31 mouse cellular contexts compared by ENCODE assay signal in the genomic region with DNA sequence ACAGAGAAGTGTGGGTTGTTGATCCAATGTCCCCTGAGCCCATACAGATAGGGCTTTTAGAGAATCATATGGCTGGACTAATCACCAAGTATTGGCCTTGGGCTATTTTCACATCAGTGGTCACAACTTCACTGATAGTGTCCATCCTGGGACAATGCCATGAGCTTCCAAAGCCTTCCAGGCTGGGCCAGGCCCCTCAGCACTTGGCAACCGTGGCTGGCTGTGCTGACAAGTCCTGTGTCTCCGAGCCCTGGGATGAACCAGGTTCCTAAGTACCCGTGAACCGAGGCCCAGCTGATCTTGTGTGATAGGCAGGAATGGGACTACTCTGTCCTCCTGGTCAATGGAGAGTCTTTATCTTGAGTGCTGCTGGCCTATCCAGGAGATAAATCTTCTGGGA. TPM values are rescaled to one million over a fixed set of nuclear protein-coding genes. Genes with fewer than 3 reads are reported as not detected.
DNase-seq lines count a peak whose midpoint lies in the region; ATAC-seq and TF ChIP-seq lines count a peak whose summit lies in the region.
"Had no signal": no experiment of that assay in that cellular context is flagged by ENCODE, and none has a peak within 500 bp of the region (broad histone marks: within the 10 kb centered on the region; RNA-seq: fewer than 3 reads in every experiment).

No protein-coding gene starts in this region.

- no peaks in the 10 kb centered on the region for H3K27me3 ChIP-seq in heart, embryonic 11.5 days (ENCODE audit: control insufficient read depth, insufficient read depth, low read length)
- no peaks in the 10 kb centered on the region for H3K27me3 ChIP-seq in heart, embryonic 14.5 days (ENCODE audit: control insufficient read depth, insufficient read depth, low read length)
- H3K27me3 ChIP-seq in heart, adult 2 months (ENCODE audit: control insufficient read depth, insufficient read depth, low read length) = no peaks in the 10 kb centered on the region
- no peaks in the 10 kb centered on the region for H3K27me3 ChIP-seq in heart, postnatal 0 days (ENCODE audit: control insufficient read depth, insufficient read depth, low read length)
- H3K27me3 ChIP-seq: embryonic facial prominence, embryonic 13.5 days; intestine, embryonic 15.5 days; kidney, embryonic 15.5 days had no signal

- H3K4me1 ChIP-seq in heart, embryonic 11.5 days (ENCODE audit: control insufficient read depth, insufficient read depth, low read length) = peaks cover 33% of the 10 kb centered on the region
- H3K4me1 ChIP-seq in heart, embryonic 14.5 days (ENCODE audit: control insufficient read depth in 2 of 2, insufficient read depth in 2 of 2, low read length in 2 of 2) = peaks cover 52 to 60% of the 10 kb centered on the region in 2 experiments
- H3K4me1 ChIP-seq in heart, adult 2 months (ENCODE audit: control insufficient read depth, insufficient read depth, low read length) = no peaks in the 10 kb centered on the region
- H3K4me1 ChIP-seq in heart, postnatal 0 days (ENCODE audit: control insufficient read depth, insufficient read depth) = peaks cover 27% of the 10 kb centered on the region

- H3K4me3 ChIP-seq in heart, embryonic 11.5 days (ENCODE audit: low read depth, low read length) = no peak overlapping the region
- H3K4me3 ChIP-seq in heart, embryonic 14.5 days (ENCODE audit: control insufficient read depth in 1 of 2, insufficient read depth in 1 of 2, low read depth in 1 of 2, low read length in 2 of 2) = no peak overlapping the region
- no peak overlapping the region for H3K4me3 ChIP-seq in heart, adult 2 months
- H3K4me3 ChIP-seq in heart, postnatal 0 days (ENCODE audit: low read depth, low read length) = no peak overlapping the region
- H3K4me3 ChIP-seq: embryonic facial prominence, embryonic 10.5 days; embryonic facial prominence, embryonic 13.5 days; erythroblast, embryonic 14.5 days; forebrain, embryonic 12.5 days; forebrain, embryonic 15.5 days; hindbrain, embryonic 10.5 days; hindbrain, embryonic 13.5 days; intestine, embryonic 15.5 days; kidney, embryonic 15.5 days had no signal

- 48% methylated on average over 4 of the region's 4 CpGs for WGBS in heart, embryonic 11.5 days (ENCODE audit: insufficient replicate concordance)
- WGBS in heart, embryonic 14.5 days = 28% methylated on average over 4 of the region's 4 CpGs
- whole genome bisulfite sequencing in heart, adult 2 months = 53% methylated on average over 4 of the region's 4 CpGs
- WGBS in heart, postnatal 0 days = 47% methylated on average over 4 of the region's 4 CpGs

- no peak for ATAC-seq in heart, embryonic 11.5 days (replicated peaks; ENCODE audit: insufficient number of reproducible peaks, low FRiP score, low TSS enrichment)
- no peak for ATAC-seq in heart, embryonic 14.5 days (ENCODE audit: insufficient number of reproducible peaks, insufficient read depth, low FRiP score, low read depth)
- ATAC-seq in heart, postnatal 0 days (ENCODE audit: insufficient read depth, low read depth) = no peak
- ATAC-seq: activated CD4-positive, CD25-positive, alpha-beta regulatory T cell, adult 4 months; forebrain, embryonic 15.5 days; hindbrain, embryonic 16.5 days had no signal

- no peaks in the 10 kb centered on the region for H3K79me2 ChIP-seq in heart, adult 2 months (replicated peaks; ENCODE audit: control insufficient read depth, insufficient read depth, low read length)

- no peaks in the 10 kb centered on the region for H3K9me3 ChIP-seq in heart, embryonic 11.5 days (replicated peaks; ENCODE audit: control insufficient read depth, low read length)
- H3K9me3 ChIP-seq in heart, embryonic 14.5 days (ENCODE audit: control insufficient read depth, low read length) = no peaks in the 10 kb centered on the region
- no peaks in the 10 kb centered on the region for H3K9me3 ChIP-seq in heart, postnatal 0 days (replicated peaks; ENCODE audit: control insufficient read depth, low read length)
- H3K9me3 ChIP-seq: embryonic facial prominence, embryonic 10.5 days; embryonic facial prominence, embryonic 13.5 days; forebrain, embryonic 12.5 days; forebrain, embryonic 15.5 days; hindbrain, embryonic 13.5 days; intestine, embryonic 15.5 days; kidney, embryonic 15.5 days had no signal

- H3K9ac ChIP-seq in heart, embryonic 11.5 days (ENCODE audit: low read depth, low read length) = no peak overlapping the region
- no peak overlapping the region for H3K9ac ChIP-seq in heart, embryonic 14.5 days (ENCODE audit: low read length)
- H3K9ac ChIP-seq in heart, adult 2 months (ENCODE audit: low read depth, low read length) = no peak overlapping the region
- no peak overlapping the region for H3K9ac ChIP-seq in heart, postnatal 0 days (replicated peaks; ENCODE audit: low read depth, low read length)
- H3K9ac ChIP-seq: embryonic facial prominence, embryonic 13.5 days; forebrain, embryonic 12.5 days; forebrain, embryonic 15.5 days; hindbrain, embryonic 13.5 days; intestine, embryonic 15.5 days; kidney, embryonic 15.5 days had no signal

- TF ChIP-seq EP300 in heart, adult 2 months (IDR thresholded peaks at IDR 0.05; ENCODE audit: insufficient read depth, low read depth, low read length) = no peak
- no peak for TF ChIP-seq EP300 in heart, postnatal 0 days (IDR thresholded peaks at IDR 0.05; ENCODE audit: low read depth)

- H3K27ac ChIP-seq in heart, embryonic 11.5 days (ENCODE audit: low read depth, low read length) = peak overlapping the region; percentile 97
- H3K27ac ChIP-seq in heart, embryonic 14.5 days (replicated peaks in 1 of 2; ENCODE audit: control insufficient read depth in 1 of 2, insufficient read depth in 1 of 2, low read depth in 2 of 2, low read length in 2 of 2) = peak overlapping the region; percentile 97 to 99
- H3K27ac ChIP-seq in heart, adult 2 months = no peak overlapping the region; the same call in 1 of the 2 replicates
- H3K27ac ChIP-seq in heart, postnatal 0 days (ENCODE audit: low read depth) = peak overlapping the region; percentile 89
- H3K27ac ChIP-seq: embryonic facial prominence, embryonic 13.5 days; forebrain, embryonic 12.5 days; forebrain, embryonic 15.5 days; hindbrain, embryonic 10.5 days; hindbrain, embryonic 13.5 days; kidney, embryonic 15.5 days had no signal

- H3K4me2 ChIP-seq in heart, embryonic 11.5 days = no peak overlapping the region
- no peak overlapping the region; the same call in 1 of the 2 replicates for H3K4me2 ChIP-seq in heart, embryonic 14.5 days (ENCODE audit: low read length)
- H3K4me2 ChIP-seq in heart, postnatal 0 days (ENCODE audit: low read depth, low read length) = no peak overlapping the region
- H3K4me2 ChIP-seq: embryonic facial prominence, embryonic 13.5 days; forebrain, embryonic 12.5 days; forebrain, embryonic 15.5 days; hindbrain, embryonic 13.5 days; intestine, embryonic 15.5 days; kidney, embryonic 15.5 days had no signal

- no peak for TF ChIP-seq CTCF in heart, adult 2 months (IDR thresholded peaks at IDR 0.05)
- TF ChIP-seq CTCF in heart, postnatal 0 days (IDR thresholded peaks at IDR 0.05; ENCODE audit: low read depth) = no peak

- peak; percentile 23 to 35 for DNase-seq in cerebellum, postnatal 10 days
- DNase-seq in cerebellum, postnatal 25 days = no peak
- DNase-seq in heart, postnatal 36 days = no peak
- no peak for DNase-seq in heart, adult 2 months
- no peak for DNase-seq in heart, postnatal 0 days (ENCODE audit: low spot score)
- no peak for DNase-seq in heart, postnatal 4 days
- DNase-seq: adrenal gland, adult 8-10 months; cerebellum, adult 18-20 months; cerebellum, adult 9-10 months; cerebellum, postnatal 36 days; embryo, embryonic 11 days; gastrocnemius, postnatal 25 days; kidney, adult 11 months; kidney, adult 8-10 months had no signal

- no peak for TF ChIP-seq POLR2A in heart, adult 2 months (IDR thresholded peaks at IDR 0.05; ENCODE audit: insufficient read depth, low read depth, low read length)

- H3K36me3 ChIP-seq in heart, embryonic 11.5 days (ENCODE audit: control insufficient read depth, insufficient read depth, low read length) = no peaks in the 10 kb centered on the region
- no peaks in the 10 kb centered on the region for H3K36me3 ChIP-seq in heart, embryonic 14.5 days (ENCODE audit: control insufficient read depth, insufficient read depth, low read length)
- H3K36me3 ChIP-seq in heart, adult 2 months (ENCODE audit: control insufficient read depth, insufficient read depth, low read length) = no peaks in the 10 kb centered on the region
- H3K36me3 ChIP-seq in heart, postnatal 0 days (replicated peaks; ENCODE audit: control insufficient read depth, insufficient read depth, low read length) = no peaks in the 10 kb centered on the region
- H3K36me3 ChIP-seq: embryonic facial prominence, embryonic 10.5 days; embryonic facial prominence, embryonic 13.5 days; forebrain, embryonic 12.5 days; forebrain, embryonic 15.5 days; hindbrain, embryonic 10.5 days; hindbrain, embryonic 13.5 days; intestine, embryonic 15.5 days; kidney, embryonic 15.5 days had no signal

- intact Hi-C loops in heart, postnatal 36 days (cut with DNase I) = no loop called here
- intact Hi-C loops in heart, adult 2 months (cut with DNase I) = no loop called here

RNA-seq across cellular contexts. Expression of a gene that starts 9.7 kb away (rescaled TPM):
- 0.97 and 1.2 TPM in 2 replicates for polyA plus RNA-seq in heart, embryonic 11.5 days (2014; fragmentation: Nextera tagmentation; extraction: Ambion mirVana)
- under 1 TPM in 1 of 2 experiments, not detected in 1; 0.47 TPM for total RNA-seq in heart, postnatal 36 days (2021)
- 0.47 and 0.55 TPM in 2 replicates for polyA plus RNA-seq in heart, embryonic 14.5 days (2014; fragmentation: Nextera tagmentation; extraction: Ambion mirVana)
- not detected for total RNA-seq in heart, adult 2 months (2021)
- 0.61 and 1.2 TPM in 2 replicates for polyA plus RNA-seq in heart, adult 2 months (2012; rRNA removed)
- 1.3 TPM in 1 of 2 replicates, not detected in the other for total RNA-seq in heart, postnatal 0 days (2014; rRNA removed; ENCODE audit: low replicate concordance)
- polyA plus RNA-seq in heart, postnatal 0 days (2015; fragmentation: Nextera tagmentation; extraction: Ambion mirVana) = 0.23 and 1.1 TPM in 2 replicates
- under 1 TPM in 1 of 2 experiments, not detected in 1; 0.26 TPM for total RNA-seq in heart, postnatal 4 days (2021)
- total RNA-seq: adrenal gland, postnatal 36 days; ES-E14; gastrocnemius, adult 8-10 months; gastrocnemius, postnatal 25 days had no signal
- polyA plus RNA-seq: activated CD4-positive, CD25-positive, alpha-beta regulatory T cell, adult 4 months; embryonic facial prominence, embryonic 10.5 days; embryonic facial prominence, embryonic 13.5 days; erythroblast, embryonic 14.5 days; intestine, embryonic 15.5 days; kidney, embryonic 15.5 days had no signal

RNA-seq across cellular contexts. Expression of a gene that starts 30.5 kb away (rescaled TPM):
- 10.3 and 10.6 TPM in 2 replicates for polyA plus RNA-seq in heart, embryonic 11.5 days (2014; fragmentation: Nextera tagmentation; extraction: Ambion mirVana)
- total RNA-seq in heart, postnatal 36 days (2021) = 1 to 10 TPM; 5.4 to 6.5 TPM
- polyA plus RNA-seq in heart, embryonic 14.5 days (2014; fragmentation: Nextera tagmentation; extraction: Ambion mirVana) = 8.8 and 9.9 TPM in 2 replicates
- 1 to 10 TPM; 4.5 to 5.5 TPM for total RNA-seq in heart, adult 2 months (2021)
- polyA plus RNA-seq in heart, adult 2 months (2012; rRNA removed) = 20.4 and 23.2 TPM in 2 replicates
- 39.2 and 65.9 TPM in 2 replicates for total RNA-seq in heart, postnatal 0 days (2014; rRNA removed; ENCODE audit: low replicate concordance)
- polyA plus RNA-seq in heart, postnatal 0 days (2015; fragmentation: Nextera tagmentation; extraction: Ambion mirVana) = 3.1 and 3.4 TPM in 2 replicates
- total RNA-seq in heart, postnatal 4 days (2021) = 10 to 100 TPM; 14.5 to 19.1 TPM
- polyA plus RNA-seq: activated CD4-positive, CD25-positive, alpha-beta regulatory T cell, adult 4 months had no signal

RNA-seq across cellular contexts. Expression of a gene that starts 33.0 kb away (rescaled TPM):
- 0.84 and 1.0 TPM in 2 replicates for polyA plus RNA-seq in heart, embryonic 11.5 days (2014; fragmentation: Nextera tagmentation; extraction: Ambion mirVana)
- not detected for total RNA-seq in heart, postnatal 36 days (2021)
- polyA plus RNA-seq in heart, embryonic 14.5 days (2014; fragmentation: Nextera tagmentation; extraction: Ambion mirVana) = 0.16 and 0.18 TPM in 2 replicates
- total RNA-seq in heart, adult 2 months (2021) = not detected
- not detected in 2 replicates for polyA plus RNA-seq in heart, adult 2 months (2012; rRNA removed)
- total RNA-seq in heart, postnatal 0 days (2014; rRNA removed; ENCODE audit: low replicate concordance) = 0.12 TPM in 1 of 2 replicates, not detected in the other
- polyA plus RNA-seq in heart, postnatal 0 days (2015; fragmentation: Nextera tagmentation; extraction: Ambion mirVana) = not detected in 2 replicates
- not detected for total RNA-seq in heart, postnatal 4 days (2021)
- total RNA-seq: gastrocnemius, adult 8-10 months; gastrocnemius, postnatal 25 days had no signal
- polyA plus RNA-seq: activated CD4-positive, CD25-positive, alpha-beta regulatory T cell, adult 4 months; erythroblast, embryonic 14.5 days; gonadal fat pad, adult 2 months; kidney, embryonic 15.5 days had no signal

Comparison
In these comparisons a context has a peak if more than half of its experiments do, and no peak if none do; other contexts are left out.
1. DNase-seq: peak in cerebellum, postnatal 10 days (2 of 2); none in cerebellum, postnatal 25 days (0 of 2), heart, postnatal 36 days (0 of 2), heart, adult 2 months (0 of 2), heart, postnatal 0 days (single experiment) and heart, postnatal 4 days (single experiment).